Mouse (Mus musculus) liver, adult (tissue): Measurements from ENCODE around the gene Brk1.

ENCODE experiments used
- GATA4 ChIP-seq: IDR thresholded peaks from 2 replicates; pipeline ENCODE4 v1.6.1; 2014; ENCODE audit warnings: mild to moderate bottlenecking, low read length; ENCODE audit not compliant: insufficient replicate concordance

The Brk1 gene

GRCm38 (mm10) chr6:113612258-113612969 lies 7.8 kb downstream of the Brk1 start:
- TF ChIP-seq GATA4: no peak

GRCm38 (mm10) chr6:113614152-113614551 lies 9.6 kb downstream of the Brk1 start:
- TF ChIP-seq GATA4: no peak

- TF ChIP-seq GATA4: no peak
Observed at GRCm38 (mm10) chr6:113614997-113615396, 10.4 kb downstream of the Brk1 start.

GRCm38 (mm10) chr6:113615489-113615888 lies 10.9 kb downstream of the Brk1 start:
- no peak for TF ChIP-seq GATA4

- TF ChIP-seq GATA4: no peak
Observed at GRCm38 (mm10) chr6:113623386-113623785, 18.8 kb downstream of the Brk1 start.

GRCm38 (mm10) chr6:113623941-113624751 lies 19.6 kb downstream of the Brk1 start, which contains the start of gene Vhl:
Gene Vhl (plus strand): TSS chr6:113623959.
- TF ChIP-seq GATA4: no peak

GRCm38 (mm10) chr6:113624989-113625770 lies 20.6 kb downstream of the Brk1 start:
- no peak for TF ChIP-seq GATA4

GRCm38 (mm10) chr6:113630322-113630721 lies 25.8 kb downstream of the Brk1 start:
- no peak for TF ChIP-seq GATA4

- TF ChIP-seq GATA4: no peak
Observed at GRCm38 (mm10) chr6:113632863-113633262, 28.3 kb downstream of the Brk1 start.

- no peak; the same call in 1 of the 2 replicates for TF ChIP-seq GATA4
Observed at GRCm38 (mm10) chr6:113638302-113639040, 33.9 kb downstream of the Brk1 start, which contains the start of gene Irak2. Gene Irak2 (plus strand): TSS chr6:113638467.

GRCm38 (mm10) chr6:113639201-113639600 lies 34.6 kb downstream of the Brk1 start:
- no peak for TF ChIP-seq GATA4

- no peak for TF ChIP-seq GATA4
Observed at GRCm38 (mm10) chr6:113642605-113643004, 38.0 kb downstream of the Brk1 start.

- no peak for TF ChIP-seq GATA4
Observed at GRCm38 (mm10) chr6:113643021-113643420, 38.4 kb downstream of the Brk1 start.

- TF ChIP-seq GATA4: no peak
Observed at GRCm38 (mm10) chr6:113643967-113644366, 39.4 kb downstream of the Brk1 start.

GRCm38 (mm10) chr6:113644808-113645207 lies 40.2 kb downstream of the Brk1 start:
- TF ChIP-seq GATA4: no peak
